Mouse (Mus musculus): ENCODE measurements around the gene Isca1.

- TF ChIP-seq CTCF (IDR thresholded peaks at IDR 0.05; ENCODE audit: borderline replicate concordance, insufficient read depth, low read depth, low read length) (no peak), POLR2A (IDR thresholded peaks at IDR 0.05; ENCODE audit: borderline replicate concordance, insufficient read depth, low read length) (no peak)
These were observed 44.5 kb upstream of the Isca1 start for GRCm38 (mm10) chr13:59814109-59814591.

Data from cerebellum, adult 2 months (tissue).